Mouse (Mus musculus) liver, postnatal 0 days (tissue): ENCODE measurements around the gene Adam8.

Source experiments
- CTCF ChIP-seq: sonication (generic); IDR thresholded peaks from 2 replicates; pipeline ENCODE4 v1.5.1; 2016; ENCODE audit warnings: antibody characterized with exemption, low read depth
- EP300 ChIP-seq: IDR thresholded peaks from 2 replicates; pipeline ENCODE4 v1.6.1; 2016; ENCODE audit warnings: antibody characterized with exemption, low read depth, mild to moderate bottlenecking

- no peak for TF ChIP-seq CTCF
- TF ChIP-seq EP300 = no peak; the same call in 1 of the 2 replicates
Measured at GRCm38 (mm10) chr7:139984505-139984904, 7.9 kb downstream of the Adam8 start.
